Mouse (Mus musculus): ENCODE results near the gene Angptl2. TPM values are rescaled to one million over a fixed set of nuclear protein-coding genes. Genes with fewer than 3 reads are reported as not detected.
"Not testable (repeated sequence)": the region's sequence is repeated elsewhere in the genome, so short reads cannot be mapped to it uniquely, and the experiment has no call there.

Angptl2 gene
- polyA plus RNA-seq, 1 experiment: not detected

- Histone ChIP-seq H3K4me1 (ENCODE audit: control insufficient read depth) (peaks cover 5% of the 10 kb centered on the region), H3K27me3 (ENCODE audit: control insufficient read depth) (no peaks in the 10 kb centered on the region), H3K9me3 (ENCODE audit: control insufficient read depth, low read length) (no peaks in the 10 kb centered on the region), H3K4me3 (replicated peaks) (no peak overlapping the region), H3K36me3 (ENCODE audit: control insufficient read depth) (no peaks in the 10 kb centered on the region)
- TF ChIP-seq TAL1 (IDR thresholded peaks at IDR 0.05; ENCODE audit: low read length) (no peak), GATA1 (IDR thresholded peaks at IDR 0.05; ENCODE audit: low read length) (no peak)
Observed at GRCm38 (mm10) chr2:33210841-33211240, 5.0 kb upstream of the Angptl2 start.

- not testable (repeated sequence) for H3K4me1 ChIP-seq (ENCODE audit: control insufficient read depth); H3K36me3 ChIP-seq (ENCODE audit: control insufficient read depth); H3K27me3 ChIP-seq (ENCODE audit: control insufficient read depth); H3K9me3 ChIP-seq (ENCODE audit: control insufficient read depth, low read length); H3K4me3 ChIP-seq (replicated peaks)
Observed at GRCm38 (mm10) chr2:33211263-33211662, 4.6 kb upstream of the Angptl2 start.

- H3K27me3 ChIP-seq (ENCODE audit: control insufficient read depth): peaks cover 3% of the 10 kb centered on the region
- no peak overlapping the region for H3K4me3 ChIP-seq (replicated peaks)
- H3K4me1 ChIP-seq (ENCODE audit: control insufficient read depth): peaks cover 5% of the 10 kb centered on the region
- no peaks in the 10 kb centered on the region for H3K9me3 ChIP-seq (ENCODE audit: control insufficient read depth, low read length)
- TF ChIP-seq GATA1 (IDR thresholded peaks at IDR 0.05; ENCODE audit: low read length) (no peak), TAL1 (IDR thresholded peaks at IDR 0.05; ENCODE audit: low read length) (no peak)
- no peaks in the 10 kb centered on the region for H3K36me3 ChIP-seq (ENCODE audit: control insufficient read depth)
Observed at GRCm38 (mm10) chr2:33215177-33215699, 631 bp upstream of the Angptl2 start.

- TF ChIP-seq TAL1 (IDR thresholded peaks at IDR 0.05; ENCODE audit: low read length): no peak
- TF ChIP-seq GATA1 (IDR thresholded peaks at IDR 0.05; ENCODE audit: low read length): no peak
- Histone ChIP-seq H3K36me3 (ENCODE audit: control insufficient read depth) (no peaks in the 10 kb centered on the region), H3K4me1 (ENCODE audit: control insufficient read depth) (peaks cover 5% of the 10 kb centered on the region), H3K4me3 (replicated peaks) (peak overlapping the region; percentile 5), H3K27me3 (ENCODE audit: control insufficient read depth) (peaks cover 3% of the 10 kb centered on the region), H3K9me3 (ENCODE audit: control insufficient read depth, low read length) (no peaks in the 10 kb centered on the region)
Observed at GRCm38 (mm10) chr2:33216645-33217424, 966 bp downstream of the Angptl2 start.

GRCm38 (mm10) chr2:33217425-33217794 is 1.5 kb downstream of the Angptl2 start:
- H3K4me1 ChIP-seq (ENCODE audit: control insufficient read depth): peaks cover 5% of the 10 kb centered on the region
- no peak overlapping the region for H3K4me3 ChIP-seq (replicated peaks)
- no peaks in the 10 kb centered on the region for H3K9me3 ChIP-seq (ENCODE audit: control insufficient read depth, low read length)
- H3K27me3 ChIP-seq (ENCODE audit: control insufficient read depth): peaks cover 3% of the 10 kb centered on the region
- TF ChIP-seq GATA1 (IDR thresholded peaks at IDR 0.05; ENCODE audit: low read length): no peak
- no peak for TF ChIP-seq TAL1 (IDR thresholded peaks at IDR 0.05; ENCODE audit: low read length)
- H3K36me3 ChIP-seq (ENCODE audit: control insufficient read depth): no peaks in the 10 kb centered on the region

GRCm38 (mm10) chr2:33218903-33219625 is 3.2 kb downstream of the Angptl2 start:
- H3K4me3 ChIP-seq (replicated peaks): no peak overlapping the region
- H3K27me3 ChIP-seq (ENCODE audit: control insufficient read depth): peaks cover 3% of the 10 kb centered on the region
- H3K36me3 ChIP-seq (ENCODE audit: control insufficient read depth): no peaks in the 10 kb centered on the region
- peaks cover 5% of the 10 kb centered on the region for H3K4me1 ChIP-seq (ENCODE audit: control insufficient read depth)
- H3K9me3 ChIP-seq (ENCODE audit: control insufficient read depth, low read length): no peaks in the 10 kb centered on the region
- TF ChIP-seq TAL1 (IDR thresholded peaks at IDR 0.05; ENCODE audit: low read length) (no peak), GATA1 (IDR thresholded peaks at IDR 0.05; ENCODE audit: low read length) (no peak)

GRCm38 (mm10) chr2:33219637-33220036 is 3.8 kb downstream of the Angptl2 start:
- H3K27me3 ChIP-seq (ENCODE audit: control insufficient read depth): peaks cover 3% of the 10 kb centered on the region
- no peak overlapping the region for H3K4me3 ChIP-seq (replicated peaks)
- TF ChIP-seq TAL1 (IDR thresholded peaks at IDR 0.05; ENCODE audit: low read length): no peak
- no peak for TF ChIP-seq GATA1 (IDR thresholded peaks at IDR 0.05; ENCODE audit: low read length)
- peaks cover 5% of the 10 kb centered on the region for H3K4me1 ChIP-seq (ENCODE audit: control insufficient read depth)
- H3K9me3 ChIP-seq (ENCODE audit: control insufficient read depth, low read length): no peaks in the 10 kb centered on the region
- H3K36me3 ChIP-seq (ENCODE audit: control insufficient read depth): no peaks in the 10 kb centered on the region

- no peak for TF ChIP-seq GATA1 (IDR thresholded peaks at IDR 0.05; ENCODE audit: low read length)
- TF ChIP-seq TAL1 (IDR thresholded peaks at IDR 0.05; ENCODE audit: low read length): no peak
- H3K36me3 ChIP-seq (ENCODE audit: control insufficient read depth): no peaks in the 10 kb centered on the region
- H3K4me1 ChIP-seq (ENCODE audit: control insufficient read depth): peaks cover 5% of the 10 kb centered on the region
Observed at GRCm38 (mm10) chr2:33220246-33220645, 4.4 kb downstream of the Angptl2 start.

GRCm38 (mm10) chr2:33220674-33221338 is 4.9 kb downstream of the Angptl2 start:
- Histone ChIP-seq H3K36me3 (ENCODE audit: control insufficient read depth) (no peaks in the 10 kb centered on the region), H3K9me3 (ENCODE audit: control insufficient read depth, low read length) (no peaks in the 10 kb centered on the region), H3K4me1 (ENCODE audit: control insufficient read depth) (peaks cover under 1% of the 10 kb centered on the region), H3K4me3 (replicated peaks) (no peak overlapping the region), H3K27me3 (ENCODE audit: control insufficient read depth) (peaks cover 3% of the 10 kb centered on the region)
- no peak for TF ChIP-seq GATA1 (IDR thresholded peaks at IDR 0.05; ENCODE audit: low read length)
- no peak for TF ChIP-seq TAL1 (IDR thresholded peaks at IDR 0.05; ENCODE audit: low read length)

More at GRCm38 (mm10) chr2:33220246-33220645, 4.4 kb downstream of the Angptl2 start:
- Histone ChIP-seq H3K9me3 (ENCODE audit: control insufficient read depth, low read length) (no peaks in the 10 kb centered on the region), H3K27me3 (ENCODE audit: control insufficient read depth) (peaks cover 3% of the 10 kb centered on the region), H3K4me3 (replicated peaks) (no peak overlapping the region)

All from erythroblast, embryonic 14.5 days (primary cell).